Mouse (Mus musculus): ENCODE results near the gene Gm11172. TPM values are rescaled to one million over a fixed set of nuclear protein-coding genes. Genes with fewer than 3 reads are reported as not detected.
A peak's percentile ranks its signal among the peaks of the same experiment; 100 is the strongest.
"Not testable (repeated sequence)": the region's sequence is repeated elsewhere in the genome, so short reads cannot be mapped to it uniquely, and the experiment has no call there.

The Gm11172 gene
- total and polyA plus RNA-seq, 3 experiments = not detected

DNA sequence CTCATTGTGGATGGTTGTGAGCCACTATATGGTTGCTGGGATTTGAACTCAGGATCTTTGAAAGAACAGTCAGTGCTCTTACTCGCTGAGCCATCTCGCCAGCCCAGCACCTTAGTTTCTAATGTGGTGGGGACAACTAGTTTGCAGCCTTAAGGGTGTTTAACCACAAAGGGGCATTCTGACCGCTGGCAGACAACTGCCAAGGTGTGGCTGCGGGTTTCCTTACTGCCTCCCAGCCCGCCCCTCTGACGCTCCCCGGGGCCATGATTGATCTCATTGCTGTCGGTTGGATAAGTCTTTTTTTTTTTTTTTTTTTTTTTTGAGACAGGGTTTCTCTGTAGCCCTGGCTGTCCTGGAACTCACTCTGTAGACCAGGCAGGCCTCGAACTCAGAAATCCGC lies 39.5 kb downstream of the Gm11172 start:
- H3K27me3 ChIP-seq (replicated peaks); H3K9ac ChIP-seq (ENCODE audit: insufficient read depth, low read depth); H3K27ac ChIP-seq (ENCODE audit: insufficient read depth, low read depth); H3K4me2 ChIP-seq (ENCODE audit: insufficient read depth, low read depth, poor library complexity, severe bottlenecking); in situ Hi-C loops (cut with MboI; ENCODE audit: low pct_ligation_motif_present, low pct_unique_long_range_greater_than_20kb, low sequenced_read_pairs); H3K9me3 ChIP-seq (replicated peaks; ENCODE audit: low read length); H3K4me3 ChIP-seq (replicated peaks in 1 of 3; ENCODE audit: low read depth in 2 of 3, low read length in 2 of 3, poor library complexity in 1 of 3); H3K79me2 ChIP-seq (replicated peaks; ENCODE audit: control insufficient read depth, extremely low read depth, insufficient read depth, poor library complexity, severe bottlenecking); dilution Hi-C loops (cut with MboI; ENCODE audit: extremely low pct_ligation_motif_present, extremely low pct_unique_long_range_greater_than_20kb, low sequenced_read_pairs); DNase-seq (ENCODE audit: extremely low read depth): not testable (repeated sequence)
- Histone ChIP-seq H3K4me1 (ENCODE audit: control insufficient read depth in 1 of 2, insufficient read depth in 2 of 2) (peaks cover under 1 to 13% of the 10 kb centered on the region in 2 experiments; a peak in 3 of 4 replicates), H3K36me3 (replicated peaks in 1 of 2; ENCODE audit: control insufficient read depth in 1 of 2, insufficient read depth in 1 of 2, low read length in 1 of 2) (peaks cover 0 to 19% of the 10 kb centered on the region in 2 experiments)

- Histone ChIP-seq H3K9ac (ENCODE audit: insufficient read depth, low read depth) (no peak overlapping the region), H3K36me3 (replicated peaks in 1 of 2; ENCODE audit: control insufficient read depth in 1 of 2, insufficient read depth in 1 of 2, low read length in 1 of 2) (peaks cover 0 to 6% of the 10 kb centered on the region in 2 experiments), H3K4me3 (replicated peaks in 1 of 3; ENCODE audit: low read depth in 2 of 3, low read length in 2 of 3, poor library complexity in 1 of 3) (no peak overlapping the region), H3K27ac (ENCODE audit: insufficient read depth, low read depth) (no peak overlapping the region), H3K27me3 (replicated peaks) (no peaks in the 10 kb centered on the region), H3K9me3 (replicated peaks; ENCODE audit: low read length) (no peaks in the 10 kb centered on the region), H3K4me2 (ENCODE audit: insufficient read depth, low read depth, poor library complexity, severe bottlenecking) (no peak overlapping the region), H3K4me1 (ENCODE audit: control insufficient read depth in 1 of 2, insufficient read depth in 2 of 2) (peaks cover 14 to 37% of the 10 kb centered on the region in 2 experiments), H3K79me2 (replicated peaks; ENCODE audit: control insufficient read depth, extremely low read depth, insufficient read depth, poor library complexity, severe bottlenecking) (no peaks in the 10 kb centered on the region)
- in situ Hi-C loops (cut with MboI; ENCODE audit: low pct_ligation_motif_present, low pct_unique_long_range_greater_than_20kb, low sequenced_read_pairs) (no loop called here), dilution Hi-C loops (cut with MboI; ENCODE audit: extremely low pct_ligation_motif_present, extremely low pct_unique_long_range_greater_than_20kb, low sequenced_read_pairs) (no loop called here)
- DNase-seq (ENCODE audit: extremely low read depth) = no peak
- 0 out of 2 replicates have a peak, but pooled peaks have one; percentile 24 for TF ChIP-seq KAT2A (IDR thresholded peaks at IDR 0.05; ENCODE audit: insufficient replicate concordance, low read length)
- TF ChIP-seq POLR2AphosphoS2 (IDR thresholded peaks at IDR 0.05; ENCODE audit: low read depth, low read length) = no peak
Measured at GRCm38 (mm10) chr16:10859726-10860245, 47.1 kb downstream of the Gm11172 start.

- H3K27ac ChIP-seq (ENCODE audit: insufficient read depth, low read depth) = no peak overlapping the region
- no peaks in the 10 kb centered on the region for H3K27me3 ChIP-seq (replicated peaks)
- no peak for TF ChIP-seq MYC (IDR thresholded peaks at IDR 0.05; ENCODE audit: low read depth, low read length)
- no peak for TF ChIP-seq SMC3 (IDR thresholded peaks at IDR 0.05; ENCODE audit: low read depth, low read length)
- TF ChIP-seq RAD21 (IDR thresholded peaks at IDR 0.05; ENCODE audit: low read depth, low read length) = no peak
- no peak for TF ChIP-seq MEF2A (IDR thresholded peaks at IDR 0.05; ENCODE audit: borderline replicate concordance, low read depth, low read length)
- no peak for TF ChIP-seq ZKSCAN1 (IDR thresholded peaks at IDR 0.05; ENCODE audit: borderline replicate concordance, low read depth, low read length)
- no peak for TF ChIP-seq EP300 (IDR thresholded peaks at IDR 0.05; ENCODE audit: low read length)
- TF ChIP-seq IRF4 (IDR thresholded peaks at IDR 0.05; ENCODE audit: low read depth, low read length) = no peak
- no peak for TF ChIP-seq BHLHE40 (IDR thresholded peaks at IDR 0.05; ENCODE audit: low read depth, low read length)
- TF ChIP-seq POLR2A (IDR thresholded peaks at IDR 0.05; ENCODE audit: low read depth, low read length) = no peak
- no peak for TF ChIP-seq ELF1 (IDR thresholded peaks at IDR 0.05; ENCODE audit: low read depth, low read length)
- no peak for TF ChIP-seq ZMIZ1 (IDR thresholded peaks at IDR 0.05; ENCODE audit: low read depth, low read length)
- no peak for TF ChIP-seq JUN (IDR thresholded peaks at IDR 0.05; ENCODE audit: insufficient read depth, low read depth, low read length)
- TF ChIP-seq JUND (conservative IDR thresholded peaks at IDR 0.05; ENCODE audit: low read depth, low read length) = no peak
- no peak for TF ChIP-seq KAT2A (IDR thresholded peaks at IDR 0.05; ENCODE audit: insufficient replicate concordance, low read length)
- H3K36me3 ChIP-seq (replicated peaks in 1 of 2; ENCODE audit: control insufficient read depth in 1 of 2, insufficient read depth in 1 of 2, low read length in 1 of 2) = peaks cover 0 to 10% of the 10 kb centered on the region in 2 experiments
- H3K4me1 ChIP-seq (ENCODE audit: control insufficient read depth in 1 of 2, insufficient read depth in 2 of 2) = peaks cover 14 to 37% of the 10 kb centered on the region in 2 experiments
- H3K4me3 ChIP-seq (replicated peaks in 1 of 3; ENCODE audit: low read depth in 2 of 3, low read length in 2 of 3, poor library complexity in 1 of 3) = no peak overlapping the region
- dilution Hi-C loops (cut with MboI; ENCODE audit: extremely low pct_ligation_motif_present, extremely low pct_unique_long_range_greater_than_20kb, low sequenced_read_pairs) (no loop called here), in situ Hi-C loops (cut with MboI; ENCODE audit: low pct_ligation_motif_present, low pct_unique_long_range_greater_than_20kb, low sequenced_read_pairs) (no loop called here)
- no peaks in the 10 kb centered on the region for H3K9me3 ChIP-seq (replicated peaks; ENCODE audit: low read length)
- no peaks in the 10 kb centered on the region for H3K79me2 ChIP-seq (replicated peaks; ENCODE audit: control insufficient read depth, extremely low read depth, insufficient read depth, poor library complexity, severe bottlenecking)
- no peak overlapping the region for H3K4me2 ChIP-seq (ENCODE audit: insufficient read depth, low read depth, poor library complexity, severe bottlenecking)
- H3K9ac ChIP-seq (ENCODE audit: insufficient read depth, low read depth) = no peak overlapping the region
- no peak for DNase-seq (ENCODE audit: extremely low read depth)
Measured at GRCm38 (mm10) chr16:10861408-10861807, 48.7 kb downstream of the Gm11172 start.

All from CH12.LX (cell line).